Mouse (Mus musculus) embryonic facial prominence, embryonic 14.5 days (tissue): ENCODE data around the gene Sirpa. TPM values are rescaled to one million over a fixed set of nuclear protein-coding genes. Genes with fewer than 3 reads are reported as not detected.

ENCODE experiments used
- ATAC-seq: fragments of 200-750 bp; cut with Nextera tagmentation; 2 replicates; pipeline ENCODE4 v1.8.0; 2017; ENCODE audit warnings: low read depth, moderate number of reproducible peaks, moderate TSS enrichment
- DNase-seq: peaks from one replicate; pipeline ENCODE4 v3.0.0-alpha.2; 2015; ENCODE audit warnings: low spot score
- H3K27ac ChIP-seq: fragments of 300-500 bp; sonication (generic); replicated peaks from 2 replicates; pipeline ENCODE4 v1.5.1; 2014; ENCODE audit warnings: low read depth, mild to moderate bottlenecking, low read length, moderate library complexity
- H3K27me3 ChIP-seq: fragments of 300-500 bp; sonication (generic); replicated peaks from 2 replicates; pipeline ENCODE4 v1.6.1; 2014; ENCODE audit warnings: low read length; ENCODE audit not compliant: control insufficient read depth, insufficient read depth
- H3K36me3 ChIP-seq: fragments of 300-500 bp; sonication (generic); 2 replicates; pipeline ENCODE4 v1.6.1; 2014; ENCODE audit warnings: low read length, mixed read lengths; ENCODE audit not compliant: control insufficient read depth, insufficient read depth
- H3K4me1 ChIP-seq: fragments of 300-500 bp; sonication (generic); 2 replicates; pipeline ENCODE4 v1.6.1; 2014; ENCODE audit warnings: antibody characterized with exemption, low read length; ENCODE audit not compliant: control insufficient read depth, insufficient read depth
- H3K4me2 ChIP-seq: fragments of 300-500 bp; sonication (generic); 2 replicates; pipeline ENCODE4 v1.6.1; 2014; ENCODE audit warnings: low read depth, mild to moderate bottlenecking, low read length, moderate library complexity, mixed read lengths
- H3K4me3 ChIP-seq: fragments of 300-500 bp; sonication (generic); 2 replicates; pipeline ENCODE4 v1.5.1; 2014; ENCODE audit warnings: low read depth, mild to moderate bottlenecking, low read length
- H3K9ac ChIP-seq: fragments of 300-500 bp; sonication (generic); 2 replicates; pipeline ENCODE4 v1.6.1; 2014; ENCODE audit warnings: low read depth, mild to moderate bottlenecking, low read length, moderate library complexity, mixed read lengths
- H3K9me3 ChIP-seq: fragments of 300-500 bp; sonication (generic); 2 replicates; pipeline ENCODE4 v1.6.1; 2016; ENCODE audit warnings: low read length; ENCODE audit not compliant: control insufficient read depth
- WGBS: fragments of 180-500 bp; shearing (Covaris S2); extraction: QIAGEN DNeasy Blood & Tissue Kit; methylation state at CpG from one replicate; pipeline ENCODE4 v1.1.7; 2014; 5-methylcytosine and 5-hydroxymethylcytosine counted together
- polyA plus RNA-seq: library from polyadenylated mRNA; unstranded; fragments of >200 nt; fragmentation: Nextera tagmentation; extraction: Ambion mirVana; gene quantifications from 2 replicates; pipeline ENCODE4 v1.2.1, GENCODE M21; 2014

Gene Sirpa
- polyA plus RNA-seq, 1 experiment from 2014 or later: 39.1 TPM

GRCm38 (mm10) chr2:129629786-129630531 is 37.3 kb downstream of the Sirpa start:
- Histone ChIP-seq H3K36me3 (0 out of 2 replicates have a peak, but pooled peaks cover 9% of the 10 kb centered on the region), H3K4me3 (no peak overlapping the region), H3K9me3 (no peaks in the 10 kb centered on the region), H3K4me1 (peaks cover 6% of the 10 kb centered on the region; the same call in 1 of the 2 replicates), H3K27ac (no peak overlapping the region), H3K27me3 (no peaks in the 10 kb centered on the region), H3K4me2 (no peak overlapping the region), H3K9ac (no peak overlapping the region)
- ATAC-seq (no peak), DNase-seq (no peak)
- 94% methylated on average over 14 of the region's 15 CpGs for WGBS

- Histone ChIP-seq H3K36me3 (0 out of 2 replicates have a peak, but pooled peaks cover 9% of the 10 kb centered on the region), H3K27me3 (no peaks in the 10 kb centered on the region), H3K27ac (no peak overlapping the region), H3K4me3 (no peak overlapping the region), H3K4me1 (peaks cover 4% of the 10 kb centered on the region; the same call in 1 of the 2 replicates), H3K4me2 (no peak overlapping the region), H3K9me3 (no peaks in the 10 kb centered on the region), H3K9ac (no peak overlapping the region)
- DNase-seq (no peak), ATAC-seq (no peak)
- WGBS: 76% methylated on average over 3 of the region's 3 CpGs
Measured at GRCm38 (mm10) chr2:129630532-129630886, 37.9 kb downstream of the Sirpa start.

GRCm38 (mm10) chr2:129630978-129631660 is 38.5 kb downstream of the Sirpa start:
- Histone ChIP-seq H3K36me3 (0 out of 2 replicates have a peak, but pooled peaks cover 9% of the 10 kb centered on the region), H3K9me3 (no peaks in the 10 kb centered on the region), H3K4me2 (no peak overlapping the region), H3K9ac (no peak overlapping the region), H3K27me3 (no peaks in the 10 kb centered on the region), H3K4me3 (no peak overlapping the region), H3K27ac (no peak overlapping the region), H3K4me1 (peaks cover 4% of the 10 kb centered on the region; the same call in 1 of the 2 replicates)
- no peak for DNase-seq
- no peak for ATAC-seq
- 88% methylated on average over 7 of the region's 7 CpGs for WGBS

GRCm38 (mm10) chr2:129632324-129632723 is 39.7 kb downstream of the Sirpa start:
- DNase-seq: no peak
- WGBS: 89% methylated on average over 7 of the region's 7 CpGs
- H3K9ac ChIP-seq: no peak overlapping the region
- ATAC-seq: no peak
- no peaks in the 10 kb centered on the region for H3K27me3 ChIP-seq
- H3K4me1 ChIP-seq: peaks cover 4% of the 10 kb centered on the region; the same call in 1 of the 2 replicates
- H3K4me3 ChIP-seq: no peak overlapping the region
- no peak overlapping the region for H3K4me2 ChIP-seq
- no peaks in the 10 kb centered on the region for H3K9me3 ChIP-seq
- H3K27ac ChIP-seq: no peak overlapping the region
- 0 out of 2 replicates have a peak, but pooled peaks cover 9% of the 10 kb centered on the region for H3K36me3 ChIP-seq

GRCm38 (mm10) chr2:129633077-129633732 is 40.6 kb downstream of the Sirpa start:
- no peaks in the 10 kb centered on the region for H3K9me3 ChIP-seq
- 0 out of 2 replicates have a peak, but pooled peaks cover 9% of the 10 kb centered on the region for H3K36me3 ChIP-seq
- H3K27me3 ChIP-seq: no peaks in the 10 kb centered on the region
- ATAC-seq (peak; percentile 85; the same call in 1 of the 2 replicates), DNase-seq (peak; percentile 81)
- H3K27ac ChIP-seq: peak overlapping the region; percentile 17; the same call in 1 of the 2 replicates
- 43% methylated on average over 9 of the region's 9 CpGs for WGBS
- H3K4me1 ChIP-seq: peaks cover 4% of the 10 kb centered on the region; the same call in 1 of the 2 replicates
- no peak overlapping the region for H3K4me2 ChIP-seq
- H3K4me3 ChIP-seq: no peak overlapping the region
- no peak overlapping the region for H3K9ac ChIP-seq

- H3K9ac ChIP-seq: no peak overlapping the region
- H3K4me2 ChIP-seq: no peak overlapping the region
- no peak for ATAC-seq
- DNase-seq: no peak
- 75% methylated on average over 3 of the region's 3 CpGs for WGBS
- no peaks in the 10 kb centered on the region for H3K9me3 ChIP-seq
- peak overlapping the region; percentile 16; the same call in 1 of the 2 replicates for H3K27ac ChIP-seq
- no peak overlapping the region for H3K4me3 ChIP-seq
- peaks cover 4% of the 10 kb centered on the region; the same call in 1 of the 2 replicates for H3K4me1 ChIP-seq
- no peaks in the 10 kb centered on the region for H3K27me3 ChIP-seq
- 0 out of 2 replicates have a peak, but pooled peaks cover 9% of the 10 kb centered on the region for H3K36me3 ChIP-seq
Measured at GRCm38 (mm10) chr2:129633982-129634381, 41.3 kb downstream of the Sirpa start.

GRCm38 (mm10) chr2:129652616-129653015 is 60.0 kb downstream of the Sirpa start:
- Histone ChIP-seq H3K4me3 (no peak overlapping the region), H3K27me3 (no peaks in the 10 kb centered on the region), H3K36me3 (no peaks in the 10 kb centered on the region), H3K4me1 (no peaks in the 10 kb centered on the region), H3K27ac (no peak overlapping the region), H3K9ac (no peak overlapping the region), H3K9me3 (no peaks in the 10 kb centered on the region), H3K4me2 (no peak overlapping the region)
- ATAC-seq (peak; percentile 47; the same call in 1 of the 2 replicates), DNase-seq (peak; percentile 34)
- WGBS: 57% methylated on average over 4 of the region's 4 CpGs

- no peaks in the 10 kb centered on the region for H3K9me3 ChIP-seq
- no peak overlapping the region for H3K27ac ChIP-seq
- no peak overlapping the region for H3K4me2 ChIP-seq
- no peak for DNase-seq
- H3K9ac ChIP-seq: no peak overlapping the region
- no peaks in the 10 kb centered on the region for H3K36me3 ChIP-seq
- 85% methylated on average over 2 of the region's 2 CpGs for WGBS
- H3K4me1 ChIP-seq: no peaks in the 10 kb centered on the region
- no peak overlapping the region for H3K4me3 ChIP-seq
- no peaks in the 10 kb centered on the region for H3K27me3 ChIP-seq
- ATAC-seq: no peak
Measured at GRCm38 (mm10) chr2:129653632-129654031, 61.0 kb downstream of the Sirpa start.
